Mouse (Mus musculus) ES-Bruce4 (cell line): ENCODE data around the gene Xxylt1. TPM values are rescaled to one million over a fixed set of nuclear protein-coding genes. Genes with fewer than 3 reads are reported as not detected.

Experiments
- H3K27ac ChIP-seq: 2 replicates; pipeline ENCODE4 v1.5.1; 2012; ENCODE audit warnings: low read length, inconsistent platforms; ENCODE audit not compliant: insufficient read depth
- H3K27me3 ChIP-seq: 2 replicates; pipeline ENCODE4 v1.6.1; 2012; ENCODE audit warnings: mild to moderate bottlenecking, low read length, inconsistent platforms; ENCODE audit not compliant: control insufficient read depth, poor library complexity, insufficient read depth, severe bottlenecking
- H3K36me3 ChIP-seq: 2 replicates; pipeline ENCODE4 v1.6.1; 2012; ENCODE audit warnings: inconsistent platforms, mild to moderate bottlenecking, low read length, moderate library complexity; ENCODE audit not compliant: control insufficient read depth, poor library complexity, insufficient read depth, severe bottlenecking
- H3K4me1 ChIP-seq: one replicate; pipeline ENCODE4 v1.8.1; 2011; ENCODE audit warnings: low read length; ENCODE audit not compliant: control insufficient read depth, insufficient read depth
- H3K4me3 ChIP-seq: 2 replicates; pipeline ENCODE4 v1.5.1; 2011; ENCODE audit warnings: low read depth, mild to moderate bottlenecking, low read length
- H3K9ac ChIP-seq: 2 replicates; pipeline ENCODE4 v1.6.1; 2012; ENCODE audit warnings: low read depth, mild to moderate bottlenecking, inconsistent platforms; ENCODE audit not compliant: poor library complexity, severe bottlenecking
- H3K9me3 ChIP-seq: replicated peaks from 2 replicates; pipeline ENCODE4 v1.6.1; 2012; ENCODE audit warnings: mild to moderate bottlenecking, low read length, inconsistent platforms; ENCODE audit not compliant: control insufficient read depth, poor library complexity, insufficient read depth, severe bottlenecking
- CTCF ChIP-seq: IDR thresholded peaks from one replicate; pipeline ENCODE4 v1.8.1; 2011; ENCODE audit warnings: low read depth, low read length
- EP300 ChIP-seq: IDR thresholded peaks from 2 replicates; pipeline ENCODE4 v1.6.1; 2011; ENCODE audit warnings: low read depth, low read length; ENCODE audit not compliant: insufficient read depth
- POLR2A ChIP-seq: IDR thresholded peaks from one replicate; pipeline ENCODE4 v1.8.1; 2011; ENCODE audit warnings: low read length; ENCODE audit not compliant: insufficient read depth
- polyA plus RNA-seq: library from polyadenylated mRNA; stranded (reverse); fragments of >200 nt; gene quantifications from 2 replicates; pipeline ENCODE4 v1.2.4, GENCODE M21; 2011; ENCODE audit warnings: low read depth; ENCODE audit not compliant: missing spikeins, insufficient read depth, insufficient read length

Xxylt1 gene
- polyA plus RNA-seq, 1 experiment = 15.7 TPM

GRCm38 (mm10) chr16:31099906-31100305, 18.7 kb upstream of the Xxylt1 start:
- no peak overlapping the region for H3K9ac ChIP-seq
- no peaks in the 10 kb centered on the region for H3K9me3 ChIP-seq
- TF ChIP-seq CTCF (no peak), POLR2A (no peak), EP300 (no peak)
- H3K4me3 ChIP-seq = no peak overlapping the region
- no peaks in the 10 kb centered on the region for H3K27me3 ChIP-seq
- no peak overlapping the region for H3K27ac ChIP-seq
- H3K4me1 ChIP-seq = no peaks in the 10 kb centered on the region
- H3K36me3 ChIP-seq = 0 out of 2 replicates have a peak, but pooled peaks cover 2% of the 10 kb centered on the region

- Histone ChIP-seq H3K27me3 (no peaks in the 10 kb centered on the region), H3K9ac (no peak overlapping the region), H3K36me3 (no peaks in the 10 kb centered on the region), H3K27ac (no peak overlapping the region), H3K4me1 (peaks cover 1% of the 10 kb centered on the region), H3K4me3 (no peak overlapping the region), H3K9me3 (no peaks in the 10 kb centered on the region)
- TF ChIP-seq POLR2A = no peak
Measured at GRCm38 (mm10) chr16:31094036-31094435, 12.8 kb upstream of the Xxylt1 start.

- H3K36me3 ChIP-seq = no peaks in the 10 kb centered on the region
- H3K4me3 ChIP-seq = no peak overlapping the region
- H3K27ac ChIP-seq = no peak overlapping the region
- H3K9ac ChIP-seq = no peak overlapping the region
- H3K27me3 ChIP-seq = no peaks in the 10 kb centered on the region
- TF ChIP-seq EP300 (no peak), POLR2A (no peak), CTCF (no peak)
- no peaks in the 10 kb centered on the region for H3K9me3 ChIP-seq
- H3K4me1 ChIP-seq = peaks cover 1% of the 10 kb centered on the region
Measured at GRCm38 (mm10) chr16:31093186-31093585, 12.0 kb upstream of the Xxylt1 start.

GRCm38 (mm10) chr16:31081891-31082290, 659 bp upstream of the Xxylt1 start:
- Histone ChIP-seq H3K9ac (no peak overlapping the region), H3K4me1 (no peaks in the 10 kb centered on the region), H3K4me3 (no peak overlapping the region), H3K27me3 (no peaks in the 10 kb centered on the region), H3K36me3 (no peaks in the 10 kb centered on the region), H3K27ac (no peak overlapping the region), H3K9me3 (no peaks in the 10 kb centered on the region)
- TF ChIP-seq EP300 (no peak), POLR2A (no peak), CTCF (no peak)

GRCm38 (mm10) chr16:31080573-31081051, 620 bp downstream of the Xxylt1 start:
- Histone ChIP-seq H3K27ac (no peak overlapping the region), H3K9ac (peak overlapping the region; percentile 72)
- TF ChIP-seq EP300 = no peak
- TF ChIP-seq CTCF = no peak
- TF ChIP-seq POLR2A = no peak

GRCm38 (mm10) chr16:31077396-31077795, 3.8 kb downstream of the Xxylt1 start:
- Histone ChIP-seq H3K36me3 (no peaks in the 10 kb centered on the region), H3K4me1 (no peaks in the 10 kb centered on the region), H3K27me3 (no peaks in the 10 kb centered on the region), H3K4me3 (no peak overlapping the region), H3K9ac (no peak overlapping the region), H3K9me3 (no peaks in the 10 kb centered on the region), H3K27ac (no peak overlapping the region)
- TF ChIP-seq POLR2A (no peak), EP300 (no peak), CTCF (no peak)

More at GRCm38 (mm10) chr16:31080573-31081051, 620 bp downstream of the Xxylt1 start:
- Histone ChIP-seq H3K36me3 (no peaks in the 10 kb centered on the region), H3K4me1 (no peaks in the 10 kb centered on the region), H3K27me3 (no peaks in the 10 kb centered on the region), H3K4me3 (peak overlapping the region; percentile 84), H3K9me3 (no peaks in the 10 kb centered on the region)
